Mouse (Mus musculus) ES-Bruce4 (cell line): ENCODE data around the gene Spout1.

Experiments
- CTCF ChIP-seq: IDR thresholded peaks from one replicate; pipeline ENCODE4 v1.8.1; 2011; ENCODE audit warnings: low read depth, low read length
- EP300 ChIP-seq: IDR thresholded peaks from 2 replicates; pipeline ENCODE4 v1.6.1; 2011; ENCODE audit warnings: low read depth, low read length; ENCODE audit not compliant: insufficient read depth
- POLR2A ChIP-seq: IDR thresholded peaks from one replicate; pipeline ENCODE4 v1.8.1; 2011; ENCODE audit warnings: low read length; ENCODE audit not compliant: insufficient read depth

GRCm38 (mm10) chr2:30128789-30129188, 49.5 kb downstream of the Spout1 start:
- TF ChIP-seq POLR2A = no peak
- TF ChIP-seq CTCF = no peak
- TF ChIP-seq EP300 = no peak
